Mouse (Mus musculus) megakaryocyte, embryonic 14.5 days (primary cell): ENCODE results near the gene Ikzf2.

ENCODE experiments used
- FLI1 ChIP-seq: IDR thresholded peaks from 2 replicates; pipeline ENCODE4 v1.6.1; 2012; ENCODE audit warnings: low read length, inconsistent platforms, mixed read lengths
- GATA1 ChIP-seq: IDR thresholded peaks from 3 replicates; pipeline ENCODE4 v1.6.1; 2012; ENCODE audit warnings: mixed read lengths, low read length, inconsistent platforms, borderline replicate concordance

DNA sequence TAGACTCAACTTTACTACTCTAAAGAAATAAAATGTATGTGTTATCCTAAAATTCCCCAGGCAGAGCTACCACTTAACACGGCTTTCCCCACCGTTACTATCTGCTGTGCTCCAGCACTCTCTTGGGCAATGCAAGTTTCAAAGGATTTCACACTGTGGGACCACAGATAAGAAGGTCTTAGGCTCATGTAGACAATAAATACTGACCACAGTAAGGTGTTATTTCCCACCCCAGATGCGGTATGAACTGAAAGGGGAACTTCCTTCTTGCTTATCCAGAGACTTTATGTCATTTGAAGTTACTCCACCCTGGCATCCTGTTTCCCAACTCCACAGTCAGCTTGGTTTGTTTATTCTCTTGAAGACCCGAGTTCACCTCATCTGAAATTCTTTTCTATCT, 191.0 kb downstream of the Ikzf2 start:
- TF ChIP-seq GATA1 = no peak
- TF ChIP-seq FLI1 = no peak
